ENCODE assay signal across 8 mouse cellular contexts in genomic region chr2:70262565-70263082, GRCm38 (mm10).
DNase-seq lines count a peak whose midpoint lies in the region; ATAC-seq lines count a peak whose summit lies in the region.

No protein-coding gene starts in this region.

- H3K4me3 ChIP-seq in embryonic facial prominence, embryonic 14.5 days (ENCODE audit: low read depth, low read length): no peak overlapping the region
- no peak overlapping the region for H3K4me3 ChIP-seq in intestine, embryonic 16.5 days (ENCODE audit: low read length)

- peak; percentile 2 to 8 for DNase-seq in layer of hippocampus, adult 18-20 months (ENCODE audit: low spot score in 2 of 2)
- DNase-seq in layer of hippocampus, adult 9-11 months: no peak
- peak; percentile 81 for DNase-seq in embryonic facial prominence, embryonic 14.5 days (ENCODE audit: low spot score)
- DNase-seq in right cerebral cortex, adult 2 months (ENCODE audit: low spot score in 2 of 2): peak; percentile 50 to 55
- DNase-seq in gastrocnemius, postnatal 10 days: no peak
- DNase-seq in liver: no peak
- no peak for DNase-seq in cerebellum, postnatal 14 days

- H3K27me3 ChIP-seq in embryonic facial prominence, embryonic 14.5 days (replicated peaks; ENCODE audit: control insufficient read depth, insufficient read depth, low read length): no peaks in the 10 kb centered on the region
- no peaks in the 10 kb centered on the region for H3K27me3 ChIP-seq in intestine, embryonic 16.5 days (replicated peaks; ENCODE audit: control insufficient read depth, insufficient read depth, low read length)

- H3K9ac ChIP-seq in embryonic facial prominence, embryonic 14.5 days (ENCODE audit: low read depth, low read length): no peak overlapping the region
- no peak overlapping the region for H3K9ac ChIP-seq in intestine, embryonic 16.5 days (ENCODE audit: low read depth, low read length)

- ATAC-seq in embryonic facial prominence, embryonic 14.5 days (ENCODE audit: low read depth): peak; percentile 65; the same call in 1 of the 2 replicates
- no peak for ATAC-seq in intestine, embryonic 16.5 days

- no peak overlapping the region for H3K4me2 ChIP-seq in embryonic facial prominence, embryonic 14.5 days (ENCODE audit: low read depth, low read length)
- H3K4me2 ChIP-seq in intestine, embryonic 16.5 days (ENCODE audit: low read depth, low read length): no peak overlapping the region

- peak overlapping the region; percentile 59; the same call in 1 of the 2 replicates for H3K27ac ChIP-seq in embryonic facial prominence, embryonic 14.5 days (replicated peaks; ENCODE audit: low read depth, low read length)
- H3K27ac ChIP-seq in intestine, embryonic 16.5 days (ENCODE audit: low read length): peak overlapping the region; percentile 35

- H3K4me1 ChIP-seq in embryonic facial prominence, embryonic 14.5 days (ENCODE audit: control insufficient read depth, insufficient read depth, low read length): peaks cover 12% of the 10 kb centered on the region
- peaks cover 6% of the 10 kb centered on the region for H3K4me1 ChIP-seq in intestine, embryonic 16.5 days (ENCODE audit: control insufficient read depth, insufficient read depth, low read length)

- H3K9me3 ChIP-seq in embryonic facial prominence, embryonic 14.5 days (ENCODE audit: control insufficient read depth, low read length): no peaks in the 10 kb centered on the region
- H3K9me3 ChIP-seq in intestine, embryonic 16.5 days (ENCODE audit: control insufficient read depth, low read length): no peaks in the 10 kb centered on the region

- 11% methylated on average over 9 of the region's 9 CpGs for WGBS in embryonic facial prominence, embryonic 14.5 days
- 35% methylated on average over 9 of the region's 9 CpGs for WGBS in intestine, embryonic 16.5 days

- no peaks in the 10 kb centered on the region for H3K36me3 ChIP-seq in embryonic facial prominence, embryonic 14.5 days (ENCODE audit: control insufficient read depth, insufficient read depth, low read length)
- H3K36me3 ChIP-seq in intestine, embryonic 16.5 days (ENCODE audit: control insufficient read depth, insufficient read depth, low read length): no peaks in the 10 kb centered on the region

Comparison
In these comparisons a context has a peak if more than half of its experiments do, and no peak if none do; other contexts are left out.
1. DNase-seq: peak in layer of hippocampus, adult 18-20 months (2 of 2), embryonic facial prominence, embryonic 14.5 days (single experiment) and right cerebral cortex, adult 2 months (2 of 2); none in layer of hippocampus, adult 9-11 months (single experiment), gastrocnemius, postnatal 10 days (single experiment), liver (single experiment) and cerebellum, postnatal 14 days (0 of 2).